Mouse (Mus musculus): Measurements from ENCODE around the gene Ikzf2. TPM values are rescaled to one million over a fixed set of nuclear protein-coding genes. Genes with fewer than 3 reads are reported as not detected.

Gene Ikzf2
- polyA plus RNA-seq, 1 experiment from 2014 or later: 6.3 TPM

DNA sequence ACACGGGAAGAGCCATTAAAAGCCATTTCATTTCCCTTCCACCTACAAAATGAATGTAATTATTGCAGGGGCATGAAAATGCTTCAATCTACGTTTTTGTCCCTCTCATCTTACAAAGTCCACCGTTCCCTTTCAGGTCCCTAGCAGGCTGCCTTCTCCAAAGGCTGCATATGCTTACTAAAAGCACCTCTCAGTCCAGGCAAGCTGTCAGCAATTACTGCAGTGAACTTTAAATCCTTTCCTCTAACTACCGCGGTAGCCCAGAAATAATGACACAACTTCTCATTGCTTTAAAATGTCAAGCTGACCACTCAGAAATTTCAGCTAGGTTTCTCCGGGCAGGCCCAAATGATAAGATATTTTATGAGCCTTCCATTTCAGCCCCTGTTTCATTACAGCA is 95.2 kb downstream of the Ikzf2 start:
- peaks cover 8% of the 10 kb centered on the region; the same call in 1 of the 2 replicates for H3K4me1 ChIP-seq (ENCODE audit: control insufficient read depth, insufficient read depth, low read length)
- WGBS: 56% methylated on average over 6 of the region's 6 CpGs
- H3K36me3 ChIP-seq (ENCODE audit: control insufficient read depth, insufficient read depth, low read length): no peaks in the 10 kb centered on the region
- H3K4me2 ChIP-seq (ENCODE audit: low read depth, low read length): no peak overlapping the region
- H3K9me3 ChIP-seq (replicated peaks; ENCODE audit: control insufficient read depth, low read length): no peaks in the 10 kb centered on the region
- no peak overlapping the region for H3K4me3 ChIP-seq (replicated peaks; ENCODE audit: low read length)
- no peaks in the 10 kb centered on the region for H3K27me3 ChIP-seq (ENCODE audit: control insufficient read depth, insufficient read depth, low read length)
- H3K9ac ChIP-seq (ENCODE audit: low read length): no peak overlapping the region
- H3K27ac ChIP-seq (ENCODE audit: low read length): no peak overlapping the region
- no peak for ATAC-seq (ENCODE audit: insufficient read depth, low FRiP score)

DNA sequence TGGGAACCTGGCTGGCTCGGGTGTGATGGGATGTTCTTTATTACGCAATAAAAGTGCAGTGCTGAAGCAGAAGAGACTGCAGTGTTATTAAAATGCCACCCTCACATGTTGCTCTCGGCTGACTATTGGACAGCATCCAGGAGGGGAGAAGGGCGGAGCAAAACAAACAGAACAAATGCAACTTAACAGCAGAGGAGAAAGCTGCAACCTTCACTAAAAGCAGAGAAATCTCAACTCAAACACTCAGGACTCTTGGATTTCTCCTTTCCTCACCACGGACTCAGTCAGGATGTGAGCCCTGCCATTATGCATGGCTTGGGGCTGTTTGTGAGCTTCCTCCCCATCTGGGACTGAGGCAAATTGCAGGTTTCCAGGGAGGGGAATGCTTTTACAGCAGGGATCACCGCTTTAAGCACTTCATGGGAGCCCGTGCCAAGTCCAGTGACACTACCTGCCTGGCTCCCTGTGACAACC is 95.7 kb downstream of the Ikzf2 start:
- no peak overlapping the region for H3K9ac ChIP-seq (ENCODE audit: low read length)
- 39% methylated on average over 7 of the region's 7 CpGs for WGBS
- peaks cover 8% of the 10 kb centered on the region; the same call in 1 of the 2 replicates for H3K4me1 ChIP-seq (ENCODE audit: control insufficient read depth, insufficient read depth, low read length)
- no peaks in the 10 kb centered on the region for H3K27me3 ChIP-seq (ENCODE audit: control insufficient read depth, insufficient read depth, low read length)
- no peak overlapping the region; the same call in 1 of the 2 replicates for H3K27ac ChIP-seq (ENCODE audit: low read length)
- no peak overlapping the region for H3K4me2 ChIP-seq (ENCODE audit: low read depth, low read length)
- ATAC-seq (ENCODE audit: insufficient read depth, low FRiP score): no peak
- H3K4me3 ChIP-seq (replicated peaks; ENCODE audit: low read length): no peak overlapping the region
- H3K9me3 ChIP-seq (replicated peaks; ENCODE audit: control insufficient read depth, low read length): no peaks in the 10 kb centered on the region
- no peaks in the 10 kb centered on the region for H3K36me3 ChIP-seq (ENCODE audit: control insufficient read depth, insufficient read depth, low read length)

DNA sequence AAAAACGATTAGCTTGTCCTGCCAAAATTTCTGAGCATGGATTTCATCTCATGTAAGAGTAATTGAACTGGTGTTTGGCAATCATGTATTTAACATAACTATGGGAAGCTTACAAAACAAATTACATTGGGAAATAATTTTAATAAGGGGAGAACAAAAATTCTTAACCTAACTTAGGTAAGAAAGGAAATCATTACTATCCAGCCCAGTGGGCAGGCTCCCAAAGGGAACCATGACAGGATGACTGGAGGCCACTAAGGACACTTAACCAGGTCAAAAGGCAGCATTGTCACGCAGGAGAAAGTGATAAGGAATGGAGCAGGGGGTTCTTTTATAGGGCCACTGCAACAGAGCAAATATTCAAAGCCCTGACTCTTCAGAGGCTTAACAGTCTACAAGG is 101.5 kb downstream of the Ikzf2 start:
- no peak for ATAC-seq (ENCODE audit: insufficient read depth, low FRiP score)
- Histone ChIP-seq H3K9ac (ENCODE audit: low read length) (no peak overlapping the region), H3K4me1 (ENCODE audit: control insufficient read depth, insufficient read depth, low read length) (no peaks in the 10 kb centered on the region), H3K9me3 (replicated peaks; ENCODE audit: control insufficient read depth, low read length) (no peaks in the 10 kb centered on the region), H3K4me2 (ENCODE audit: low read depth, low read length) (no peak overlapping the region), H3K27ac (ENCODE audit: low read length) (no peak overlapping the region), H3K36me3 (ENCODE audit: control insufficient read depth, insufficient read depth, low read length) (no peaks in the 10 kb centered on the region), H3K27me3 (ENCODE audit: control insufficient read depth, insufficient read depth, low read length) (no peaks in the 10 kb centered on the region), H3K4me3 (replicated peaks; ENCODE audit: low read length) (no peak overlapping the region)
- 47% methylated on average over 2 of the region's 2 CpGs for WGBS

DNA sequence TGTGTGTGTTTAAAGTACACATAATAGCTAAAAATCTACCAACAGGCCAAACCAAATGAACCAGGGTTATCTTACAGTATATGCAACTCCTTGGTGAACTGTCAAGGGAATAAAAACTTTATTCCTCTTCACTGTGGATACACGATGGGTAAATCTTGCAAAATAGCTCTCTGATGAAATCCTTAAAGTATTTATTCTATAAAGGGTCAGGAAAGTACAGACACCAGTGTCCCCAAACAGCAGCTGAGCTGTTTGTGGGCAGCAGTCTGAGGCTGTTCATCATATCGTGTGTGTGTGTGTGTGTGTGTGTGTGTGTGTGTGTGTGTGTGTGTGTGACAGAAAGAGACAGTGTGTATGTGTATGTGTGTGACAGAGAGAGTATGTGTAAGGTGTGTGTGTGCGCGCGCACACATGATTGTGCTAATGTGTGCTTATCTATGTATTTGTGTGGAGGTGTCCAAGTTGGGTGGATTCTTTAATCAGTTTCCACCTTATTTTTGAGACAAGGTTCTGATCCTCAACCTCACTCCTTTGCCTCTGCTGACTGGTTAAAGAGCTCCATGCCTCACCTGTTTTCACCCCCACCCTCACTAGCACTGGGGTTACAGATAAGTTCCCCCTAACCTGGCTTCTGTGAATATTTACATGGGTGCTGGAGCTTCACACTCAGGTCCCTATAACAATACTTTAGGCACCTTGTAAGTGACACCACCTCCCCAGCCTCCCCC is 102.9 kb downstream of the Ikzf2 start:
- Histone ChIP-seq H3K27ac (ENCODE audit: low read length) (no peak overlapping the region), H3K4me2 (ENCODE audit: low read depth, low read length) (no peak overlapping the region), H3K4me3 (replicated peaks; ENCODE audit: low read length) (no peak overlapping the region), H3K4me1 (ENCODE audit: control insufficient read depth, insufficient read depth, low read length) (no peaks in the 10 kb centered on the region), H3K27me3 (ENCODE audit: control insufficient read depth, insufficient read depth, low read length) (no peaks in the 10 kb centered on the region), H3K9ac (ENCODE audit: low read length) (no peak overlapping the region), H3K9me3 (replicated peaks; ENCODE audit: control insufficient read depth, low read length) (no peaks in the 10 kb centered on the region), H3K36me3 (ENCODE audit: control insufficient read depth, insufficient read depth, low read length) (no peaks in the 10 kb centered on the region)
- 83% methylated on average over 5 of the region's 5 CpGs for WGBS
- ATAC-seq (ENCODE audit: insufficient read depth, low FRiP score): no peak

DNA sequence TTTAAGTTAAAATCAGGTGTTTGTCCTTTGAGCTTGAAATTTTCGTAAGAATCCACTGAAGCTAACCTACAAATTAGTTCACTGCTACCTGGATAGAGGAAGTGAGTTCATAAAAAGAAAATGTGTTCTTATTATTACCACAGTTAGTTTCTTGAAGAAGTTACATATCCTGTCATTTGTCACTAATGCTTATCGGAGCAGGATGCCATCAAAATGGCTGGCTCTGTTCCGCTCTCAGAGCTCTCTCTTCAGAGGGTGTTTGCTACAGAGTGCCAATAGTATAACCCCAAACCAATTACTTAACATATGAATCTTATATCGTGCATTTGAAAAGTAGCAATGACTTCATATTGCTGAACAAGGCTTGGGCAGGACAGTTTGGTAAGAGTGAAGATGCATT is 108.1 kb downstream of the Ikzf2 start:
- H3K27me3 ChIP-seq (ENCODE audit: control insufficient read depth, insufficient read depth, low read length): no peaks in the 10 kb centered on the region
- 87% methylated on average over 4 of the region's 4 CpGs for WGBS
- no peak for ATAC-seq (ENCODE audit: insufficient read depth, low FRiP score)

DNA sequence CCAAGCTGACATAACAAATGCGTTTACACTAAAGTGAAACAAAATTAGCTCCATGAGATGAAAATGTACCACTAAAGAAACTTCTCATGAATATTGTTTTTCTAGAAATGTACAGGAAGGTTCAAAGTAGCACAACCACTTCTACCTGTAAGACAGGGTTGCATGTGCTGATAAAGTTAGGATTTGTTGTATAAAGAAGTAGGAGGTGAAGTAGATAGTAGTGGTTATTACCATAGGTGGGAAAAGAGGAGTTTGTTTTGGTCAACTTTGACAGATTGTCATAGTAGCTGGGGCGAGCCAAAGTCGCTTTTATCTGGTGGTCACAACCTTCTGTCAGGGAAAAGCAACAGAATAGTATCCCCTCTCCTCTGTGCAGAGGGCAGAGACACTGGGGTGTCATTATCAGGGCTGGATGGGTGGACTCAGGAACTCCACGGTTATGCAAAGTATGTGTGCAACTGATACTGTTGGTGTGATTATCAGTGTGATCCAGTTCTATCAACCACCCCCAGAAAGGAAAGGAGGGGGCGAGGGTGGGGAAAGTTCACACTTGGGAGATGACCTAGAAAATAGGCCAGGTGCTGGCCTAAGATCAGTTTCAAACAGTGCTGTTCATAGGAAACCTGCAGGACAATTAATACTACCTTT is 127.5 kb downstream of the Ikzf2 start:
- WGBS: 65% methylated on average over 5 of the region's 5 CpGs
- no peak for ATAC-seq (ENCODE audit: insufficient read depth, low FRiP score)

More for the DNA sequence above, 108.1 kb downstream of the Ikzf2 start:
- H3K4me3 ChIP-seq (replicated peaks; ENCODE audit: low read length): no peak overlapping the region
- no peak overlapping the region for H3K9ac ChIP-seq (ENCODE audit: low read length)
- H3K4me2 ChIP-seq (ENCODE audit: low read depth, low read length): no peak overlapping the region
- no peaks in the 10 kb centered on the region for H3K4me1 ChIP-seq (ENCODE audit: control insufficient read depth, insufficient read depth, low read length)
- H3K36me3 ChIP-seq (ENCODE audit: control insufficient read depth, insufficient read depth, low read length): no peaks in the 10 kb centered on the region
- H3K27ac ChIP-seq (ENCODE audit: low read length): no peak overlapping the region
- no peaks in the 10 kb centered on the region for H3K9me3 ChIP-seq (replicated peaks; ENCODE audit: control insufficient read depth, low read length)

DNA sequence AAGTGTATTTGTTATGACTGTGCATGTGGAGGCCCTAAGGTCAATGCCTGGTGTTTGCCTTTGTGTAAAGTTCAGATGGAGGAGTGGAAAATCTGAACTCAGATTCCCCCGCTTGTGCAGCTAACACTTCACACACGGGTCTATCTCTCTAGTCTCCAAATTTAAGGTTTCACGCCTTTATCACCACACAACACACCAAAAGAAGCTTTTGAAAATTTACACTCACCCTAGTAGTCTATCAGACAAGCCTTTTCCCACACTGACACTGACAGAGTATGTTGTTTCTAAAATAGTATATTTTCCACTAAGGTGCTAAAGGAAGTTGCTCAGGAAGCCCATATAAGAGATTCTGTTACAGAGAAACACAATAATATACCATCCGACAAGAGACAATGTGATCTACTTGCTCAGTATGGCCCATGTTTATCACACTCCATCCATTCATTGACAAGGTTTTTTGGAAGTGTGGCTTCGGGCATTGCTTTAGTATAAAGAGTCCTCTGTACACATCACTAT is 131.4 kb downstream of the Ikzf2 start:
- Histone ChIP-seq H3K4me1 (ENCODE audit: control insufficient read depth, insufficient read depth, low read length) (no peaks in the 10 kb centered on the region; the same call in 1 of the 2 replicates), H3K27ac (ENCODE audit: low read length) (no peak overlapping the region), H3K9ac (ENCODE audit: low read length) (no peak overlapping the region), H3K4me3 (replicated peaks; ENCODE audit: low read length) (no peak overlapping the region), H3K36me3 (ENCODE audit: control insufficient read depth, insufficient read depth, low read length) (no peaks in the 10 kb centered on the region), H3K4me2 (ENCODE audit: low read depth, low read length) (no peak overlapping the region), H3K27me3 (ENCODE audit: control insufficient read depth, insufficient read depth, low read length) (no peaks in the 10 kb centered on the region), H3K9me3 (replicated peaks; ENCODE audit: control insufficient read depth, low read length) (no peaks in the 10 kb centered on the region)
- WGBS: 90% methylated on average over 5 of the region's 5 CpGs
- no peak for ATAC-seq (ENCODE audit: insufficient read depth, low FRiP score)

More for the DNA sequence above, 127.5 kb downstream of the Ikzf2 start:
- no peak overlapping the region for H3K4me2 ChIP-seq (ENCODE audit: low read depth, low read length)
- no peaks in the 10 kb centered on the region for H3K36me3 ChIP-seq (ENCODE audit: control insufficient read depth, insufficient read depth, low read length)
- H3K4me1 ChIP-seq (ENCODE audit: control insufficient read depth, insufficient read depth, low read length): no peaks in the 10 kb centered on the region; the same call in 1 of the 2 replicates
- no peak overlapping the region for H3K9ac ChIP-seq (ENCODE audit: low read length)
- H3K4me3 ChIP-seq (replicated peaks; ENCODE audit: low read length): no peak overlapping the region
- no peaks in the 10 kb centered on the region for H3K9me3 ChIP-seq (replicated peaks; ENCODE audit: control insufficient read depth, low read length)
- no peaks in the 10 kb centered on the region for H3K27me3 ChIP-seq (ENCODE audit: control insufficient read depth, insufficient read depth, low read length)
- no peak overlapping the region for H3K27ac ChIP-seq (ENCODE audit: low read length)

DNA sequence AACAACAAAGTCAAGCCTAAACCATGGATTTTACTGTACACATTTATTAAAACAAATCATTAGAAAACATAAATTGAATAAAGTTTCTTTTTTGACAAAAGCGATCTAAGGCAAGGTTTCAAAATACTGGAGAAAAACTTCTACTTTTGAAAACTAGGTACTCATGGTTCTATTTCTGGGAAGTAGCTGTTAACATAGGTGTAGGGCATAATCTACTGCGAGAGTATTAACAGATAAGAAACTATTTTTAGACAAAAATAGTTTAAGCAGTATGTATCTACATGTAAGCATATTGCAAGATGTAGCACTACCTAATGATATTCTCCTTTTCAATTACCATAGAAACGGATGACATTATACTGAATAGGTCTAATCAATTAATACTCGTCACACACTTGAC is 137.1 kb downstream of the Ikzf2 start:
- 80% methylated on average over 4 of the region's 4 CpGs for whole genome bisulfite sequencing
- no peak overlapping the region for H3K4me2 ChIP-seq (ENCODE audit: low read depth, low read length)
- no peak for ATAC-seq (ENCODE audit: insufficient read depth, low FRiP score)
- H3K4me3 ChIP-seq (replicated peaks; ENCODE audit: low read length): no peak overlapping the region
- H3K27me3 ChIP-seq (ENCODE audit: control insufficient read depth, insufficient read depth, low read length): no peaks in the 10 kb centered on the region
- no peak overlapping the region for H3K9ac ChIP-seq (ENCODE audit: low read length)
- H3K36me3 ChIP-seq (ENCODE audit: control insufficient read depth, insufficient read depth, low read length): no peaks in the 10 kb centered on the region
- H3K4me1 ChIP-seq (ENCODE audit: control insufficient read depth, insufficient read depth, low read length): no peaks in the 10 kb centered on the region
- H3K27ac ChIP-seq (ENCODE audit: low read length): no peak overlapping the region
- H3K9me3 ChIP-seq (replicated peaks; ENCODE audit: control insufficient read depth, low read length): no peaks in the 10 kb centered on the region

DNA sequence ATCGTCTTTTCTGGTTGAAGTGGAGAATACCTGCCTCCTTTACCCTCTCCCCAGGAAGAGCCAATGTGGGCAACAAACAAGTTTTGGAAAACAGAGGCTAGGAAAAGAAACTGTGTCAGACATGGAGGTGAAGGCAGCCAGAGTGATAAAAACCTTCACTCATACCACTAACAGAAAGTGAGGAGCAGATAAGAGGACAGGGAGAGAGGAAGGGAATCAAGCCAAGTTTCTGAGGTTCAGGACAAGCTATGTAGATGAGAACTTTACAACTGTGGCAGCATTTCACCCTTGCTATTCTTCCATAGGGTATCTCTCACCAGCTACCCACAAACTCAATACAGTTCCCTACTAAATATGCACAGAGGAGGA is 141.2 kb downstream of the Ikzf2 start:
- no peak overlapping the region for H3K4me3 ChIP-seq (replicated peaks; ENCODE audit: low read length)
- no peak overlapping the region for H3K27ac ChIP-seq (ENCODE audit: low read length)
- 94% methylated on average over 1 of the region's 1 CpGs for WGBS
- no peaks in the 10 kb centered on the region for H3K27me3 ChIP-seq (ENCODE audit: control insufficient read depth, insufficient read depth, low read length)
- H3K4me2 ChIP-seq (ENCODE audit: low read depth, low read length): no peak overlapping the region
- no peaks in the 10 kb centered on the region for H3K36me3 ChIP-seq (ENCODE audit: control insufficient read depth, insufficient read depth, low read length)
- no peak overlapping the region for H3K9ac ChIP-seq (ENCODE audit: low read length)
- no peak for ATAC-seq (ENCODE audit: insufficient read depth, low FRiP score)
- no peaks in the 10 kb centered on the region for H3K4me1 ChIP-seq (ENCODE audit: control insufficient read depth, insufficient read depth, low read length)
- H3K9me3 ChIP-seq (replicated peaks; ENCODE audit: control insufficient read depth, low read length): no peaks in the 10 kb centered on the region

Data from stomach, embryonic 16.5 days (tissue).